Mouse (Mus musculus) lung, embryonic 14.5 days (tissue): Measurements from ENCODE around the gene Gm572. TPM values are rescaled to one million over a fixed set of nuclear protein-coding genes. Genes with fewer than 3 reads are reported as not detected.

Experiments used
- ATAC-seq: fragments of 200-750 bp; cut with Nextera tagmentation; 2 replicates; pipeline ENCODE4 v1.8.0; 2017; ENCODE audit warnings: mild to moderate bottlenecking, moderate TSS enrichment, moderate library complexity; ENCODE audit not compliant: insufficient read depth
- DNase-seq: peaks from one replicate; pipeline ENCODE4 v3.0.0-alpha.2; 2015
- H3K27ac ChIP-seq: fragments of 300-500 bp; sonication (generic); 2 replicates; pipeline ENCODE4 v1.5.1; 2014; ENCODE audit warnings: low read depth, mild to moderate bottlenecking, moderate library complexity
- H3K27me3 ChIP-seq: fragments of 300-500 bp; sonication (generic); 2 replicates; pipeline ENCODE4 v1.6.1; 2014; ENCODE audit warnings: low read length, control low read depth; ENCODE audit not compliant: insufficient read depth
- H3K36me3 ChIP-seq: fragments of 300-500 bp; sonication (generic); 2 replicates; pipeline ENCODE4 v1.6.1; 2014; ENCODE audit warnings: control low read depth; ENCODE audit not compliant: insufficient read depth
- H3K4me1 ChIP-seq: fragments of 300-500 bp; sonication (generic); 2 replicates; pipeline ENCODE4 v1.6.1; 2014; ENCODE audit warnings: antibody characterized with exemption, control low read depth; ENCODE audit not compliant: insufficient read depth
- H3K4me2 ChIP-seq: fragments of 300-500 bp; sonication (generic); 2 replicates; pipeline ENCODE4 v1.6.1; 2014; ENCODE audit warnings: mild to moderate bottlenecking
- H3K4me3 ChIP-seq: fragments of 300-500 bp; sonication (generic); 2 replicates; pipeline ENCODE4 v1.5.1; 2014; ENCODE audit warnings: low read depth, low read length
- H3K9ac ChIP-seq: fragments of 300-500 bp; sonication (generic); 2 replicates; pipeline ENCODE4 v1.6.1; 2014
- H3K9me3 ChIP-seq: fragments of 300-500 bp; sonication (generic); 2 replicates; pipeline ENCODE4 v1.6.1; 2016; ENCODE audit warnings: low read depth, low read length, control low read depth
- CTCF ChIP-seq: IDR thresholded peaks from 2 replicates; pipeline ENCODE4 v1.5.1; 2016; ENCODE audit warnings: antibody characterized with exemption, low read depth
- WGBS: fragments of 180-500 bp; shearing (Covaris S2); extraction: QIAGEN DNeasy Blood & Tissue Kit; methylation state at CpG from one replicate; pipeline ENCODE4 v1.1.7; 2014; 5-methylcytosine and 5-hydroxymethylcytosine counted together
- polyA plus RNA-seq: library from polyadenylated mRNA; unstranded; fragments of >200 nt; fragmentation: Nextera tagmentation; extraction: Ambion mirVana; gene quantifications from 2 replicates; pipeline ENCODE4 v1.2.1, GENCODE M21; 2014

Gene Gm572
- polyA plus RNA-seq, 1 experiment from 2014 or later = not detected

DNA sequence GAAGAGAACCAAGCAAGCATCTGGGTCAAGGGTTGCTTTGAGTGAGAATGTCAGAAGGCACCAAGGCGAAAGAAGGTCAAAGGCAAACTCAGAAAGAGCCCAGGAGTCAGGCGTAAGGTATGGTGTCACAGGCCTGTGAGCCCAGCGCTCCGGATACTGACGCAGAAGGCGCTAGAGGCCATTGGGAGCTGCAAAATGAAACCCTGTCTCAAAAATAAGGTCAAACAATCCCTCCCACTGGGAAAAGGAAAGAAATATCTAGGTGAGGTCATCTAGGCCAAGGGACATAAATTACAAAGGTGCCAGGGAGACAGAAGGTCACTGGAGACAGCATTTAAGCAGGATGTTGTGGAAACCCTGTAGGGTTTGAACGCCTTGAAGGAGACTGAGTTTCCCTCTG is 35.0 kb downstream of the Gm572 start:
- H3K4me2 ChIP-seq = no peak overlapping the region
- DNase-seq (no peak), ATAC-seq (no peak)
- no peak for TF ChIP-seq CTCF
- H3K27ac ChIP-seq = no peak overlapping the region
- H3K9ac ChIP-seq = no peak overlapping the region
- no peaks in the 10 kb centered on the region for H3K27me3 ChIP-seq
- WGBS = 85% methylated on average over 7 of the region's 7 CpGs
- no peaks in the 10 kb centered on the region for H3K36me3 ChIP-seq
- no peak overlapping the region for H3K4me3 ChIP-seq
- H3K9me3 ChIP-seq = no peaks in the 10 kb centered on the region
- H3K4me1 ChIP-seq = peaks cover 12% of the 10 kb centered on the region; the same call in 1 of the 2 replicates

DNA sequence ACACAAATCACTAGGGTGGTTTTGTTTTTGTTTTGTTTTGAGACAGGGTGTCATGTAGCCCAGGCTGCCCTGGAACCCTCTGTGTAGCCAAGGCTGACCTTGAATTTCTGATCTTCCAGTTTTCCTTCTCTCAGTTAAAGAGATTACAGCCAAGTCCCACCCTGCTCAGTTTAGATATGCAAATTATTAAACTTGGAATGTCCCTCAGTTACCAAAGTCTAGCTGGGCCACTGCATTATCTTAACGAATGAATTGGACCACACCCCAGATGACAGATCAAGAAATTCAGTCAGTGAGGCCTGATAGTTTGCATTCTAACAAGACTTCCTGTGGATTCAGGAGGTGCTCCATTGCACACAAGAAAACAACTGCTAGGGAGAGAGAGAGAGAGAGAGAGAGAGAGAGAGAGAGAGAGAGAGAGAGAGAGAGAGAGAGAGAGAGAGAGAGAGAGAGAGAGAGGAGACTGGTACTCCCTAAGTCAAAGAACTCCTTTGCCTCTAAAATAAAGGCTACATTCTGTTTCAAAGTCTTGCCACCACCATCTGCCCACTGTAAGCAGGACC is 37.5 kb downstream of the Gm572 start:
- 53% methylated on average over 1 of the region's 1 CpGs for WGBS
- no peak overlapping the region for H3K4me3 ChIP-seq
- H3K36me3 ChIP-seq = no peaks in the 10 kb centered on the region
- H3K4me2 ChIP-seq = no peak overlapping the region
- H3K27ac ChIP-seq = no peak overlapping the region
- DNase-seq (no peak), ATAC-seq (no peak)
- H3K27me3 ChIP-seq = no peaks in the 10 kb centered on the region
- H3K4me1 ChIP-seq = peaks cover 11% of the 10 kb centered on the region; the same call in 1 of the 2 replicates
- no peaks in the 10 kb centered on the region for H3K9me3 ChIP-seq
- no peak for TF ChIP-seq CTCF
- H3K9ac ChIP-seq = no peak overlapping the region

DNA sequence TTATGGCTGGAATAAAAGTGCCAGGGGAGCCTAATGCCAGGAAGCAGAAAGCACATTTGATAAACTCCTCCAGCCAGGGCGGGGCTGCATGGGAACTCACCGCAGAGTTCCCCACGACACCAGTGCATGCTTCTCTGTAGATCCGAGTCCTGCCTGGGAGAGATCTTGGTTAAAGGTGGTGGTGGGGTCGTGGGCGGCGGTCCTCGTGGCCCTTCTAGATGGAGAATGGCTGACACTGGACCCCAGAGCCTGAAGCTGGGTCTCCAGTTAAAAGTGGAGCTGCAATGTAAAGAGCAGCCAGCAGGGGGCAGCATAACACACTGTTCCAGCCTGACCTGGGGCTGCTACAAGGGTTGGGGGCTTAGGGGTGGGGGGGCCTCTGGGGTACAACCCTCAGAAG is 38.3 kb downstream of the Gm572 start:
- Histone ChIP-seq H3K4me3 (no peak overlapping the region), H3K9me3 (no peaks in the 10 kb centered on the region), H3K4me1 (peaks cover 10% of the 10 kb centered on the region), H3K36me3 (no peaks in the 10 kb centered on the region), H3K27ac (no peak overlapping the region), H3K27me3 (no peaks in the 10 kb centered on the region), H3K4me2 (no peak overlapping the region), H3K9ac (no peak overlapping the region)
- peak; percentile 85 for TF ChIP-seq CTCF
- DNase-seq (peak; percentile 83), ATAC-seq (no peak)
- 17% methylated on average over 8 of the region's 8 CpGs for whole genome bisulfite sequencing

DNA sequence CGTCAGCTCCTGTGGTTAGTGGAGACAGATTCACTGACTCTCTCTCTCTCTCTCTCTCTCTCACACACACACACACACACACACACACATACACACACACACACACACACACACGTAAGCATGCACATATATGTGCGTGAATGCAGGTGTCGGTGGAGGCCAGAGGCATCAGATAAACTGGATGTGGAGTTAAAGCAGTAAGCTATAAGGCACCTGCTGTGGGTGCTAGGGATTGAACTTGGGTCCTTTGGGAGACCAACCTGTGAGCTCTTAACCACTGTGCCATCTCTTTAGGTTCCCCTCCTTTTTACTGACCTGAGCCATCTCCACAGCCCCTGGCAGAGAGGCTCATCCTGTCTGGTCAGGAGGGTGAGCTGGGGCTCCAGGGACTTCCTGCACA is 39.8 kb downstream of the Gm572 start:
- Histone ChIP-seq H3K4me1 (peaks cover 15% of the 10 kb centered on the region), H3K27me3 (no peaks in the 10 kb centered on the region), H3K27ac (no peak overlapping the region), H3K9me3 (no peaks in the 10 kb centered on the region), H3K9ac (no peak overlapping the region), H3K4me2 (no peak overlapping the region), H3K4me3 (no peak overlapping the region), H3K36me3 (no peaks in the 10 kb centered on the region)
- no peak for DNase-seq
- ATAC-seq = no peak
- WGBS = 94% methylated on average over 4 of the region's 4 CpGs
- TF ChIP-seq CTCF = no peak

DNA sequence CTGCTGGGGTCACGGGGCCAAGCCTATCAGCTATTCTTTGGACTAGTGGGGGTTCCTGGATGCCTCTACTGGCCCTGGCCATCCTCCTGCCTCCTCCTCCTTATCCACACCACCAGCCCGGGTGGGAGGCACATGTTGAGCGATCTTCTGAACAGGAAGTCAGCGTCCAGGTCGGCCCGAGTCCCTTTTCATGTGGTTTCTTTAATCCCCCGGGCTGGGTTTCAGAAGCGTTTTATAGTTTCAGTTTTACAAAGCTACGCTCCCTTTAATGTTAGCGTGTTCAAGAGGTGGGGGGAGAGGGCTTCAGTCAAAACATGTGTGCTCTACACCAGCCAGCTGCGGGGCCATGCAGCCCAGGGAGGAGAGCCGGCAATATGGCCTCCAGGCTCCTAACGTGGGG is 40.4 kb downstream of the Gm572 start:
- peaks cover 15% of the 10 kb centered on the region for H3K4me1 ChIP-seq
- TF ChIP-seq CTCF = no peak
- H3K9ac ChIP-seq = no peak overlapping the region
- no peak for ATAC-seq
- 55% methylated on average over 13 of the region's 13 CpGs for whole genome bisulfite sequencing
- no peak overlapping the region for H3K27ac ChIP-seq
- no peaks in the 10 kb centered on the region for H3K36me3 ChIP-seq
- no peaks in the 10 kb centered on the region for H3K27me3 ChIP-seq
- H3K4me3 ChIP-seq = no peak overlapping the region
- no peaks in the 10 kb centered on the region for H3K9me3 ChIP-seq
- DNase-seq = no peak
- H3K4me2 ChIP-seq = no peak overlapping the region

DNA sequence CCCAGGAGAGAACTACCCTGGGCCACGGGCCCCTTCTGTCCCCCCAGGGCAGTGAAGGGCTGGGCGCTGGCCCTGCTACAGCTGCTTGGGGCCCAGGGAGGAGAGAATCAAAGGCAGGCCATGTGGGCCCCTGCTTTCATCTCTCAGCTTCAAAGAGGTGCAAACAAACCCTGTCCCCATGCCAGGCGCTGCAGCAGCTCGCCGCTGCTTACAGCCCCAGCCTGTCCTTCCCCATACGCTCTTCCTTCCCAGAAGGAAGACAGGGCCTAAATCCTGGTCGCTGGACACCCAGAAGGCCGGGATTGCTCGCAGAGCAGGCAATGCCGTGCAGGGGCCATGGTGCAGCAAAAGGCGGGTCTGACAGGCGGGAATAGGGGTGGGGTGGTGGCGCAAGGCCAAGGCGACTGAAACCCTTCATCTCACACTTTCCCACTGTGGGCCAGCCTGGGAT is 43.4 kb downstream of the Gm572 start:
- no peak for TF ChIP-seq CTCF
- ATAC-seq (peak; percentile 84), DNase-seq (peak; percentile 76)
- peak overlapping the region; percentile 77 for H3K27ac ChIP-seq
- H3K4me3 ChIP-seq = no peak overlapping the region
- no peaks in the 10 kb centered on the region for H3K9me3 ChIP-seq
- peaks cover 15% of the 10 kb centered on the region for H3K4me1 ChIP-seq
- 11% methylated on average over 14 of the region's 14 CpGs for WGBS
- no peaks in the 10 kb centered on the region for H3K36me3 ChIP-seq
- H3K27me3 ChIP-seq = no peaks in the 10 kb centered on the region
- H3K9ac ChIP-seq = peak overlapping the region; percentile 11; the same call in 1 of the 2 replicates
- H3K4me2 ChIP-seq = peak overlapping the region; percentile 33

DNA sequence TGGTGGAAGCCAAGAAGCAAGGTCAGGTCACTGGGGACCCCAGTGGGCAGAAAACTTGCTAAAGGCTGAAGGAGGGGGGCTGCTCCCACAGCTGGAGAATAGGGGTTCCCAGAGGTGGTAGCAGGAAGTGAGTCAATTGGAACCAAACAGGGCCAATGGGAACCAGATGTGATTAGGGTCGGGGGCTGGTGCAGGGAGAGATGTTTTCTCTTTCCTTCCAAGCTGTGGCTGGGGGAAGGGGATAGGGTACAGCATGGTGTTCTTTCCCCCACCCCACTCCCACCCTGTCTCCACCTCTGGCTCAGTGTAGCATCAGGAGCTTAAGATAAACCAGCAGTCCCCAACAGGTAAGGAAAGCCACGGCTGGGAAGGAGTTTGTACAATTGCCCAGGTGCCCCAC is 45.0 kb downstream of the Gm572 start:
- Histone ChIP-seq H3K9me3 (no peaks in the 10 kb centered on the region), H3K36me3 (no peaks in the 10 kb centered on the region), H3K27me3 (no peaks in the 10 kb centered on the region), H3K9ac (no peak overlapping the region), H3K4me3 (no peak overlapping the region), H3K4me2 (no peak overlapping the region), H3K27ac (no peak overlapping the region), H3K4me1 (peaks cover 15% of the 10 kb centered on the region)
- no peak for ATAC-seq
- 33% methylated on average over 2 of the region's 2 CpGs for WGBS
- TF ChIP-seq CTCF = no peak
- no peak for DNase-seq
